Mouse (Mus musculus): Measurements from ENCODE around the gene Usp2. TPM values are rescaled to one million over a fixed set of nuclear protein-coding genes. Genes with fewer than 3 reads are reported as not detected.
A peak's percentile ranks its signal among the peaks of the same experiment; 100 is the strongest.
"Not testable (repeated sequence)": the region's sequence is repeated elsewhere in the genome, so short reads cannot be mapped to it uniquely, and the experiment has no call there.

Gene Usp2
- total RNA-seq, 2 experiments from 2014 or later, result 77.7 to 191 TPM

DNA sequence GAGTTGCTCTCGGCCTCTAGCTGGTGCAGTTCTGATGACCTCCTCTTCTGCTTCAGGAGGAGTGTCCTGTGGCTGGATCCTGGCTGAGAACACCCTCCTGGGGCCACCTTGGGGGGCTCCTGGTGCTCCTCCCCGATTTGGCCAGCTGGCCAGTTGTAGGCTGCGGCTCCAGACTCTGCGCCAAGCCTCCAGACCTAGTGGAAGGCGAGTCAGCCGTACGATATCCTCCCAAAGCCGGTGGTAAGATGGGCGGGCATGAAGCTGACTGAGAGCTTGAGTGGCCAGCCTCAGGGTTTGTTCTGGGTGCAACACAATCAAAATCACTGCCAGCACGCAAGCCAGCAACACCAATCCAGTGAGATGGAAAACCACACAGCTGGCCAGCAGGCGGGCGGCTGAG lies 45.1 kb downstream of the Usp2 start:
- intact Hi-C loops (cut with DNase I); DNase-seq (ENCODE audit: low spot score): not testable (repeated sequence)

DNA sequence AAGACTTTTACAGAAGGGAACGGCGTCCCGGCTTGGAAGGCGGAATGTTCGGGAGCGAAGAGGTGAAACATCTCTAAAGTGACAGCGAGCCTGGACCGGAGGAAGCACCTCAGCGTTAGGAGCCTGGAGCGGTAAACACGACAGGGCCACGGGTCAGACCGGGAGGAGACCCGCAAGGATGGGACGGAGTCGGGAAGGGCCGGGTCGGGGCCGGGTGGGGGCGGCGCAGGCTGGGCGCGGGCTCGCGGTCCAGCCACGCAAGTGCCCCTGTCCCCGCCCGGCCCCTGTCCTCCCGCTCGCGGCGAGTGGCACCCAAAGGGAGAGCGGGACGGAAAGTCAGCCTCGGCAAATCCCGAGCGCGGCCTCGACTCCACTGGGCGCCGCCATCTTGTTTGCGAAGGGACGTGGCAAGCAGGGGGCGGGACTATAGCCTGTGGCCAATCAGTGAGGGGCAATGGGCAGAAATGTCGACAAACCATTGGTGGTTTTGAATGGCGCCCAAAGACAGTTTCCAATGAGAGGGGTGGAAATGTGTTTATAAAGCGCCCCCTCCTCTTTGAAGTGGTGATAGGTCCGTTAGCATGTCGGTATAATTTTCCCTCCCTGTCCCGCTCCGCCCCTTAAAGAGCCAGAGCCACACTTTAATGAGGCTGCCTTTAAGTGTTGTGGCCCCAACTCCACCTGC lies 46.4 kb downstream of the Usp2 start, which contains the start of the genes Gm49380 and Rnf26:
Gm49380 (minus strand) TSS at position 396 of the 685 bp plus-strand sequence.
Rnf26 (minus strand) TSS at position 413 of the 685 bp plus-strand sequence.
- intact Hi-C loops (cut with DNase I), result no loop called here

DNA sequence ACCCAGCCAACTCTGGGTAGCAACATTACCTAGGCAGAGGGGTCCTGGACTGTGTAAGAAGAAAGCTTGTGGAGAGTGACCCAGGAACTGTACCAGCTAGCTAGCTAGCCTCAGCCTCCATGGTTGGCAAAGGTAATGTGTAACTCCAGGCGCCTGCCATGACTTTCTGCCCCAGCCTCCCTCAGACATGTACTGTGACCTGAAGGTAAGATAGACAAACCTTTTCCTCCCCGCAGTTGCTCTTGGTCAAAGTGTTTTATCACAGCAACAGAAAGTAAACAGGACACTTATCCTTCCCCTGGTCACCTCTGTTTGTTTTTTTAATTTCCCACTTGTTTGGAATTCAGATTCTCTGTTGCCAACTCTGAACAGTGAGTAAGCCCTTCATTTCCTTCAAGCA lies 47.6 kb downstream of the Usp2 start:
- no peak for DNase-seq (ENCODE audit: low spot score)
- intact Hi-C loops (cut with DNase I), result no loop called here

More for the DNA sequence above, 46.4 kb downstream of the Usp2 start, which contains the start of the genes Gm49380 and Rnf26:
- DNase-seq (ENCODE audit: low spot score), result peak; percentile 94

DNA sequence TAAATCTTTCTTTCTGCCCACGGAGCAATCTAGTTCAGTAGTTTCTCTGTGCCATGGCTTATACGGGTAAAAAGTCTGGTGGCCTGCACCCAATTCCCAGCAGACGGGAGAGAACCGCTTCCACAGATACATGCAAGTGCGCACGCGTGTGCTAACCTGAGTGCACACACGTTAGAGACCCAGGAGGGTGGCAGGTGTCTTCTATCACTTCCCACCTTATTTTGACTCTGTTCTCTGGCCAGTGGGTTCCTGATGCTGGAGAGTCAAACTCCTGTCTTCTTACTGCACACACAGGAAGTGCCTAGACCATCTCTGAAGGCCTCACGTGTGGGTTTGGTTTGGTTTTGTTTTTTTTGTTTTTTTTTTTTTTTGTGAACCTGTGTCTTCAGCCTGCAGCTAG lies 48.8 kb downstream of the Usp2 start:
- intact Hi-C loops (cut with DNase I), result no loop called here
- no peak for DNase-seq (ENCODE audit: low spot score)

DNA sequence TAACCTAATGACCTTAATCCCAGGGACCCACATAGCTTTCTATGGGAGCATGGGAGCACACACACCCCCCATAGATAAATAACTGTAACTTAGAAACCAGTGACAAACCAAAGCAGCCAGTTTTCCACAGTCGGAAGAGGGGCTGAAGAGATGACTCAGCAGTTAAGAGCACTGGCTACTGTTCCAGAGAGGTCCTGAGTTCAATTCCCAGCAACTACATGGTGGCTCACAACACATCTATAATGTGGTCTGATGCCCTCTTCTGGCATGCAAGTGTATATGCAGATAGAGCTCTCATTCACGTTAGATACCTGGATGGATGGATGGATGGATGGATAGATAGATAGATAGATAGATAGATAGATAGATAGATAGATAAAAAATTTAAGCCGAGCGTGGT lies 49.4 kb downstream of the Usp2 start:
- intact Hi-C loops (cut with DNase I), result no loop called here
- DNase-seq (ENCODE audit: low spot score), result no peak

DNA sequence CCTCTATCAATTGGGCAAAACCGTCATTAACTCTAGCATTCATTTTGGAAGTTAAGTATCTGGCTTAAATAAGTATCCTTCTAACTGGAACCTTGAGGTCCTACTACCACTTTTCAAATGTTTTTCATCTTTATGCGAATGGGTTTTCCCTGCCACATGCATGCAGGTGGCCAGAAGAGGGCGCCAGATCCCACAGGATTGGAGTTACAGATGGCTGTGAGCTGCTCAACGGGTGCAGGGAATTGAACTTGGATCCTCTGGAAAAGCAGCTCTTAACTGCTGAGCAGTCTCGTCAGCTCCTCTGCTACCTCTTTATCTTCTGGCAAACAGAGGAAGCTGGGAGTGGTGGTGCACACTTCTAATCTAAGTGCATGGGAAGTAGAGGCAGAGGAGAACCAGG lies 52.2 kb downstream of the Usp2 start:
- no peak for DNase-seq (ENCODE audit: low spot score)
- intact Hi-C loops (cut with DNase I), result no loop called here

DNA sequence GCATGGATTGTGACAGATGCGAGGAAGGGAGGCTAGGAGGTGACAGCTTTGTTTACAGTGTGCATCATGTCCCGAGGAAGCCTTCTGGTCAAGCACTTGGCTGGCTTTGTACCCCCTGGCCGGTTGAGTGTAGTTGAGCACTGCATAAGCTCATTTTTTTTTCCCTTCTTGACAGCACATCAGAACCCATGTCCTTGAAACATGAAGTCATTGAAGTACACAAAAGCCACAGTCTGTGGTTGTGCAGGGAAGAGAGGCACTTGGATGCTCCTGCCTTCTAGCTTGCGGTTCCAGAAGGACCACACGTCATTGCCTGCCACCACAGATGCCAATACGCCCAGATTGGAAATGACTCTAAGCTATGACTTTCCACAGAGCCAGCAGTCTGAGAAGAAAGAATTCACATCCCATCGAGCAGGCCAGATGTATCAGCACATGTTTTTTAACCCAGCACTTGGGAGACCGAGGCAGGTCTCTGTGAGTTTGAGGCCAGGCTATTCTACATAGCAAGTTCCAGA lies 53.2 kb downstream of the Usp2 start:
- no peak for DNase-seq (ENCODE audit: low spot score)
- intact Hi-C loops (cut with DNase I), result loop anchor here (10.0 kb wide), 1 partner anchor 115 kb away; the partner anchor contains the start of gene Cbl

DNA sequence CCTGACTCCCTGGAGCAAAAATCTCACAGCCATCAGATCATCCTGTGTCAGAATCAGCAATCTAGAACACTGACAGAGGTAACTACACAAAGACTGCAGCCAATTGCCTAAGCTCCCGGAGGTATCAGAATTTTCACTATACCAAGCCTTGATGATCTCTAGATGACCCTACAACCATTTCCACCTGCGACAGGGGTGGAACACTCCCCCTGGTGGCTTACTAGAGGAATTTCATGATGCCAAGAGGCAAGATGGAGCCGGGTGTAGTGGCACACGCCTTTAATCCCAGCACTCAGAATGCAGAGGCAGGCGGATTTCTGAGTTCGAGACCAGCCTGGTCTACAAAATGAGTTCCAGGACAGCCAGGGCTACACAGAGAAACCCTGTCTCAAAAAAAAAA lies 57.5 kb downstream of the Usp2 start:
- intact Hi-C loops (cut with DNase I), result loop anchor here (10.0 kb wide), 1 partner anchor 110 kb away; the partner anchor contains the start of gene Cbl

DNA sequence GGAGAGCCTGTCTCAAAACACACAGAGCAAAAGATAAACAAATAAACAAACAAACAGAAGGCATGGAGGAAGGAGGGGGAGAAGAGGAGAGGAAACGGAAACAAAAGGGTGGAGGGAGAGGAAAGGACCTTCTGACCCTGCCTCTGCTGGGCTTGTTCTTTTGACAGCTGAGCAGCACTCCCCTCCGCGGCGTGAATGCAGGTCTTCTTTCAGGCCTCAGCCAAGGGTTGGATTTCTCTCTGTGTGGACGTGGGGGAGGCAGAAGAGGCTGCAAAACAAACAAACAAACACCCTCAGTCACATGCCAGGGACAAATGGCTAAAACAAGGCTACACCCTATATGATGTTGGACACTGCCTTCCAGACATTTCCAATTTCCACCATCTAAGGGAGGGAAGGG lies 58.2 kb downstream of the Usp2 start:
- DNase-seq (ENCODE audit: low spot score), result no peak
- intact Hi-C loops (cut with DNase I), result loop anchor here (5.0 to 10.0 kb wide), 2 partner anchors 110 to 267 kb away; partner anchors contain the start of gene Cbl

More for the DNA sequence above, 57.5 kb downstream of the Usp2 start:
- DNase-seq (ENCODE audit: low spot score), result no peak

DNA sequence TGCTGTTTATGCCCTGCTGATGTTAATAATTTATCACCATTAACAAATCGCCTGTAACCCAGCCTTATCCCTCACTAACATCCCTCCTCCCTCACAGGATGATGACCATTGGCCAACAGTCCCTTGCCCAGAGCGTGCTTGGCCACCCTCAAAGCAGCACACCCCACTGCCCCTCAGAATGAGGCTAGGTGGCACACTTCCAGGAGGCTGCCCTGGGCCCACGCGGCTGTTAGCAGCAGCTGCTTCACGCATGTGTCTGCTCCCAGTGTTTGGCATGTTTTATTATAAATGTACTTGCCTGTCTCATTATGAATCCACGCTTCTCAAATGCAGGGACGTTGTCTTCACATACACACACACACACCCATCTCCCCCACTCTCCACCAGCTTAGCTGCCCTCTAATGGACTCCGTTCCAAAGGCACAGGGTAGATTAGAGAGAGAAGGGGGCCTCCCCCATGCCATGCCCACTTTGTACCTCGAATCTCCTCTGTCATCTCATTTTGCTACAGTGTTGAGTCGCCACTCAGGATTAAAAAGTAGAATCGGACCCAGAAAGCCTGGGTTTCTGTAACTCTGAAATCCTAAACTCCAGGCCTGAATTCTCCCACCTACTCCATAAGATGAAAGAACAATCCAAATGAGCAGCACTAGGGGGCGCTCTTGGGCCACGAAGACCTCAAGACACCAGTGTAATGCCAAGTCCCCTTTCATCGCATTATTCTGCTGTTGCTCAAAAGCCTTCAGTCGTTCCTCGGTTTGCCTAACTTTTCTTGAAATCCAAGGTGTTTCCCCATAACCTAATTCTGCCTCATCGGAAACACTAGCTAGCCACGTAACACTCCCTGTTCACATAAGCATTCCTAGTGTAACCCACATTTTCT lies 59.0 kb downstream of the Usp2 start:
- intact Hi-C loops (cut with DNase I), result loop anchor here (2.0 to 10.0 kb wide), 3 partner anchors 19 to 267 kb away; partner anchors contain the start of gene Cbl
- DNase-seq (ENCODE audit: low spot score), result peak; percentile 63

DNA sequence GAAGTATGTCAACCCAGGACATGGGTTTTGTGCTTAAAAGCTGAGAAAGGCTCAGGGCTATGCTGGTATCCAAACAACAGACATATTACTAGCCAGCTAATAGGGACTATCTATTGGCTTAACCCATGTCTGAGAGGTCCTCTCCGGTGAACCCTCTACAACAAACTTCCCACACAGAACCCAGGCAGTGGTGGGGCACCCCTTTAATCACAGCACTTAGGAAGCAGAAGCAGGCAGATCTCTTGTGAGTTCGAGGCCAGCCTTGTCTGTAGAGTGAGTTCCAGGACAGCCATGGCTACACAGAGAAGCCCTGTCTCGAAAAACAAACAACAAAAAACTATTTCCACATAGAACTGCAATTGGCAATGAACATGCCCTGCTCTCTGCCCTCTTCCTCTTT lies 59.9 kb downstream of the Usp2 start:
- intact Hi-C loops (cut with DNase I), result loop anchor here (2.0 to 10.0 kb wide), 3 partner anchors 18 to 266 kb away; partner anchors contain the start of gene Cbl
- no peak for DNase-seq (ENCODE audit: low spot score)

DNA sequence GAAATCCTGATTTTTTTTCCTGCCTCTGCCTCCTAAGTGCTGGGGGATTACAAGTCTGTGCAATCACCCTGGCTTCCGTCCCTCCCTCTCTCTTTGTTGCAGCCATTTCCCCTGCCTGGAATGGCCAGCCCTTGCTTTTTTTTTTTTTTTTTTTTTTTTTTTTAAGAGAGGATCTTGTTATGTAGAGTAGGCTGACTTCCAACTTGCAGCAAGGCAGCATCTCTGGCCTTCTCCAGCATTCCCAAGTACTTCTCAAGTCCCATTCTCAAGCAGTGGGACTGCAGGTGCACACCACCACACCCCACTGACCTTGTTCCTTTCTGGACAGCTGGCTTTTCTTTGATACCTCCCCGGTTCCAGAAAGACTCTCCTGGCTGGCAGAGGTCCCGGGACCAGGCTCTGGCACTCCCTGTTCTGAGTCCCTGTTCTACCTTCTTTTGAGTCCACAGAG lies 60.6 kb downstream of the Usp2 start:
- no peak for DNase-seq (ENCODE audit: low spot score)
- intact Hi-C loops (cut with DNase I), result loop anchor here (2.0 to 10.0 kb wide), 3 partner anchors 17 to 265 kb away; partner anchors contain the start of gene Cbl

DNA sequence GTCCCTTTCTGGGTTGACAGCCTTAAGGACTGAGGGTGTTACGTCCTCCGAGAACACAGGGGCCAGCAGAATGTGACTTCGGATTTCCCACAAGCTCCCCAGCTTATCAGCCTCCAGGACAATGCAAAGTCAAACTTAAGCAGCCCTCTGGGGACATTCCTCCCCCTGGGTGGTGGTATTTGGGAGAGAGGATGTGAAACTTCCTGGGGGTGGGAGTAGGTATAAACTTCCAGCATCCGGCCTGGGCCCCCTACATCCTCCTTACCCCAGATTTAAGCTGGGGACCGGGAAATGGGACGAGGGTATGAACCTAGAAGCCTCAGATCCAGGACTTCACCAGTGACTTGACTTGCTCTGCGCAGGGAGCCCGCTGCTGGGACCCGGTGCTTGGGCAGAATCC lies 62.8 kb downstream of the Usp2 start:
- no peak for DNase-seq (ENCODE audit: low spot score)
- intact Hi-C loops (cut with DNase I), result loop anchor here (5.0 to 10.0 kb wide), 2 partner anchors 105 to 263 kb away; partner anchors contain the start of gene Cbl

DNA sequence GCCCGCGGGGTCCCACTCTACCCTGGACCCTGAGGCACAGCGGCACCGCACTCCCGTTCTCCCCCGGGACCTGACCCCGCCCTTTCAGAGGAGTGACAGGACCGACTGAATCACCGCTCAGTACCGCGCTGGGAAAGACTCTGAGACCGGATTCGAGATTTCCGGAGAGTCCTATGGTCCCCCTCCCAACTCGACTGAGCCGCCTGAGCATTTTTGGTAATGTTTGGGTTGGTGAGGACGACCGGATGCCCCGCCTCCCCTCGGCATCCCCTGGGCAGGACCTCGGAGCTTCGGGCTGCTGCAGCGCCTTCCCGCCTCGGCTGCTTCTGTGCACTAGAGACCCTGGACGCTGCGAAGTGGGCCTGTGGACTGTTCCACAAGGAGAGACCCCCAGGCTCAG lies 63.2 kb downstream of the Usp2 start:
- peak; percentile 84 for DNase-seq (ENCODE audit: low spot score)
- intact Hi-C loops (cut with DNase I), result no loop called here

DNA sequence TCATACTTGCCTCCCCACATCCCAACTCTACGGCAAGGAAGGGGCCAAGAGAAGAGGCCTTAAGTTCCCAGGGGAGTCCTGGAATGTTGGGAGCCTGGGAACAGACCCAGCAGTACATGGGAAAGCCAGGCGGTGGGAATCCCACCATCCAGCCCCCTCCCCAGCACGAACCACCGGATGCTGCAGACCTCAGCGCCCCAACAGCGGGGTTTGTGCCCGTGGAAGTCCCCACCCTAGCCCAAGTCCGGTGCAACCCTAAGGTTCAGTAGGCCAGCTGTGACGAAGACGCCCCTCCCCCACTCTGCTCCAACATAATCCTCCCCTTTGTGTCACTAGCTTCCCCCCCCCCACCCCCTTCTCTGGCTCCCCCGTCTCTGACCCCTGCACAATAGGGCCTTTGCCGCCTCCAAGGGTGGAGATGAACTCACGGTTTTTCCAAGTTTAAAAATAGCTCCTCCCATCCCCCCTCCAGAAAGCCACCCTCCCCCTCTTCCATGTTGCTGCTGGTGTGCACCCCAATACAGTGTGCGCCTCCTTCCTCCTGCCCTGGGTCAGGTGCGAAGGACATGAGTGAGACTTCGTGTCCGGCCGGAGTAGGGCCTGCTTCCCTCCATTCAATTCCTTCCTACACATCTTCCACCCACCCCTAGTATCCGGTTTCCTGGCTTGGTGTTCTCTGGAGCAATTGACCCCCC lies 63.9 kb downstream of the Usp2 start:
- DNase-seq (ENCODE audit: low spot score), result peak; percentile 35
- intact Hi-C loops (cut with DNase I), result no loop called here

DNA sequence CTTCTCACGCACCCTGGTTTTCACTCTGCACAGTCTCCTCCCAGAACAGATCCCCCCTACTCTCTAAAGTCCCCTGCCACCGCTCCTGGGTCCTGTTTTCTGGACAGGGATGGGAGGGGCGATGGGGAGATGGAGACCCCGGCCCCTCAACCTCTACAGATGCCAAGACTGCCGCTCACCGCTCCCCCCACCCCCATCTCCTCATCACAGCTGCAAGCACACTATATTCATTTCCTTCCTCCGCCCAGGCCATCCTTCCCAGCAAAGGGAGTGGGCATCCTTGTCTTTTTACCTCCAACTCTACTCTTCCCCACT lies 64.4 kb downstream of the Usp2 start:
- DNase-seq (ENCODE audit: low spot score), result no peak
- intact Hi-C loops (cut with DNase I), result no loop called here

DNA sequence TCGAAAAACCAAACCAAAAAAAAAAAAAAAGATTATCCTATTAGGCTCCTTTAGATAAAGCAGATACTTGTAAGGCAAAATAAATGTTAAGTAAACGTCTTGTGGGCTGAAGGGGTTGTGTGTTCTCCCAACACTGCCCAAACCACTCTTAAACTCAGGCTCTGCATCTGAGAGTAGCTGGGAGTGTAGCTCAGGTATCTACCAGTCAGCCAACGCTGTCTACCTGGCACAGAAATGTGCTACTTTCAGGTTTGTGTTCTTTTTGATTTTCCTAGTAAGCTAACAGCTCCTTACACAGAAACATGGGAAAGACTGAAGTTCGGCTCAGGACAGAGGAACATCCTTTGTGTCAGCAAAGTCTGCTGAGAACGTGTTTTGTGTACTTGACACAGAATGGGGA lies 65.4 kb downstream of the Usp2 start:
- no peak for DNase-seq (ENCODE audit: low spot score)
- intact Hi-C loops (cut with DNase I), result no loop called here

DNA sequence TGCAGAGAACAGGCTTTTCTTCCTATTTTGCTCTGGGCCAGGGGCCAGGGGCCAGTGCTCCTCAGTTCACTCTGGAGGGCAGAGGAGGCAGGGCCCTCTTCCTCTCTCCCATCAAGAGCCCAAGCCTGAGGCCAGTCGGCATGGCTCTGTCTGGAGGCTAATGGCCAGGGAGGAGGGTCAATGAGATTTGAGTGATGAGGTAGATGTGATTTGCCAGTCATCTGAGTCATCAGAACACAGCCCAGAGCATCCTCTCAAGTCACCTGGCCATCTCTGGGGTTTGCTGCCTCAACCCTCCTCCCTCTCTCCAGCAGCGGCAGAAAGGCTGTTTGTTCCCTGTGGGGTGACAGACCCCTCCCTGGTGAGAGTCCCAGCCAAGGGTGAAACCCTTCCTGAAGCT lies 66.5 kb downstream of the Usp2 start:
- intact Hi-C loops (cut with DNase I), result no loop called here

DNA sequence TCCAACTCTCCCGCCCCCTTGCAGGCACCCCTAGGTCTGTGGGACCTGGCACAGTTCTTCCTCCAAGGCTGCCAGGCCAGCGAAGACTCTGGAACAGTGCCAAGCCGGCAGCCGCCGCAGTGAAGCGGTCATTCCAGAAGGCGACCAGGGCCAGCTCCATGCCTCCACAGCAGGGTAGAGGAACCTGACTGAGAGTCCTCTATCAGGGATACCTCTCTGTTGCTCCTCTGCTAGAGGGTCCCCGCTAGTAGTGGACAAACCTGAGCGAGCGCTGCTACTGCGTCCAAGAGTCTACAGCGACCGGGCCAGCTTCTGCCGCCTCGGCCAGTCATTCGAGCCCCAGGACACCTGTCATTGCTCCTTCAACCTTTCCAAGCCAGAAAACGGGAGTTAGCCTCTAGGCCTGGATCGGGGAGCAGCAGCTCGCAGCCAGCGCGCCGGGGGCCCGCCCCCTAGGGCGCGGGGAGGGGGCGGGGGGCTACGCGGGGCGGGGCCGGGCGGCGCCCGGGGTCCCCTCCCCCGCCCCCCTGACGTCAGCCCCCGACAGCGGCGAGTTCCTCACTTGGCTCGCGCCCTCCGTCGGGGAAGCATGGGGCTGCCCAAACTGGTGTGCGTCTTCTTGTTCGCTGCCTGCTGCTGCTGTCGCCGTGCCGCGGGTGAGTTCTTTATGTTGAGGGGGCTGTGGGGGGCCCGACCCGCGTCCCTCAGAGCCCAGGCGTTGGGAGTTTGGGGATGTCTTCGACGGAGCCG lies 67.5 kb downstream of the Usp2 start, which contains the start of gene Mcam:
Mcam (plus strand) TSS at position 369 of the 750 bp plus-strand sequence.
- peak; percentile 41 for DNase-seq (ENCODE audit: low spot score)
- intact Hi-C loops (cut with DNase I), result no loop called here

More for the DNA sequence above, 66.5 kb downstream of the Usp2 start:
- DNase-seq (ENCODE audit: low spot score), result no peak
